Mouse (Mus musculus): ENCODE results near the gene Lsm11. TPM values are rescaled to one million over a fixed set of nuclear protein-coding genes. Genes with fewer than 3 reads are reported as not detected.

Gene Lsm11
- polyA plus RNA-seq, 1 experiment from 2014 or later = 8.3 TPM

GRCm38 (mm10) chr11:45943108-45943705 lies 1.5 kb downstream of the Lsm11 start:
- Histone ChIP-seq H3K4me3 (ENCODE audit: low read depth, low read length) (peak overlapping the region; percentile 92), H3K4me1 (replicated peaks; ENCODE audit: control insufficient read depth, insufficient read depth, low read length) (peaks cover 8% of the 10 kb centered on the region), H3K4me2 (peak overlapping the region; percentile 95), H3K27ac (ENCODE audit: low read depth, low read length) (no peak overlapping the region), H3K36me3 (ENCODE audit: control insufficient read depth, insufficient read depth, low read length) (peaks cover 4% of the 10 kb centered on the region), H3K27me3 (replicated peaks; ENCODE audit: control insufficient read depth, insufficient read depth, low read length) (no peaks in the 10 kb centered on the region), H3K9me3 (ENCODE audit: control insufficient read depth, low read length) (no peaks in the 10 kb centered on the region), H3K9ac (ENCODE audit: low read depth, low read length) (peak overlapping the region; percentile 92)
- ATAC-seq (replicated peaks; ENCODE audit: low FRiP score) (no peak), DNase-seq (ENCODE audit: low spot score) (no peak)
- WGBS = 78% methylated on average over 7 of the region's 7 CpGs

- Histone ChIP-seq H3K4me1 (replicated peaks; ENCODE audit: control insufficient read depth, insufficient read depth, low read length) (peaks cover 8% of the 10 kb centered on the region), H3K9me3 (ENCODE audit: control insufficient read depth, low read length) (no peaks in the 10 kb centered on the region), H3K27me3 (replicated peaks; ENCODE audit: control insufficient read depth, insufficient read depth, low read length) (no peaks in the 10 kb centered on the region), H3K9ac (ENCODE audit: low read depth, low read length) (no peak overlapping the region), H3K27ac (ENCODE audit: low read depth, low read length) (no peak overlapping the region), H3K4me2 (no peak overlapping the region), H3K4me3 (ENCODE audit: low read depth, low read length) (no peak overlapping the region), H3K36me3 (ENCODE audit: control insufficient read depth, insufficient read depth, low read length) (peaks cover 2% of the 10 kb centered on the region; the same call in 1 of the 2 replicates)
- DNase-seq (ENCODE audit: low spot score) = no peak
- 92% methylated on average over 7 of the region's 7 CpGs for WGBS
- ATAC-seq (replicated peaks; ENCODE audit: low FRiP score) = no peak
These were observed 2.5 kb downstream of the Lsm11 start for GRCm38 (mm10) chr11:45942281-45942680.

GRCm38 (mm10) chr11:45938917-45939316 lies 5.8 kb downstream of the Lsm11 start:
- ATAC-seq (replicated peaks; ENCODE audit: low FRiP score) (no peak), DNase-seq (ENCODE audit: low spot score) (no peak)
- Histone ChIP-seq H3K4me3 (ENCODE audit: low read depth, low read length) (no peak overlapping the region), H3K27me3 (replicated peaks; ENCODE audit: control insufficient read depth, insufficient read depth, low read length) (no peaks in the 10 kb centered on the region), H3K4me1 (replicated peaks; ENCODE audit: control insufficient read depth, insufficient read depth, low read length) (peaks cover 8% of the 10 kb centered on the region), H3K36me3 (ENCODE audit: control insufficient read depth, insufficient read depth, low read length) (no peaks in the 10 kb centered on the region), H3K9ac (ENCODE audit: low read depth, low read length) (no peak overlapping the region), H3K4me2 (no peak overlapping the region), H3K27ac (ENCODE audit: low read depth, low read length) (no peak overlapping the region), H3K9me3 (ENCODE audit: control insufficient read depth, low read length) (no peaks in the 10 kb centered on the region)
- 76% methylated on average over 8 of the region's 8 CpGs for WGBS

- Histone ChIP-seq H3K4me2 (no peak overlapping the region), H3K4me3 (ENCODE audit: low read depth, low read length) (no peak overlapping the region), H3K36me3 (ENCODE audit: control insufficient read depth, insufficient read depth, low read length) (peaks cover 3% of the 10 kb centered on the region; the same call in 1 of the 2 replicates), H3K27ac (ENCODE audit: low read depth, low read length) (no peak overlapping the region), H3K4me1 (replicated peaks; ENCODE audit: control insufficient read depth, insufficient read depth, low read length) (no peaks in the 10 kb centered on the region), H3K9me3 (ENCODE audit: control insufficient read depth, low read length) (no peaks in the 10 kb centered on the region), H3K9ac (ENCODE audit: low read depth, low read length) (no peak overlapping the region), H3K27me3 (replicated peaks; ENCODE audit: control insufficient read depth, insufficient read depth, low read length) (no peaks in the 10 kb centered on the region)
- WGBS = 93% methylated on average over 8 of the region's 8 CpGs
- DNase-seq (ENCODE audit: low spot score) (no peak), ATAC-seq (replicated peaks; ENCODE audit: low FRiP score) (no peak)
These were observed 7.3 kb downstream of the Lsm11 start for GRCm38 (mm10) chr11:45937478-45937877.

- Histone ChIP-seq H3K9ac (ENCODE audit: low read depth, low read length) (no peak overlapping the region), H3K4me2 (no peak overlapping the region), H3K4me3 (ENCODE audit: low read depth, low read length) (no peak overlapping the region), H3K36me3 (ENCODE audit: control insufficient read depth, insufficient read depth, low read length) (peaks cover 3% of the 10 kb centered on the region; the same call in 1 of the 2 replicates), H3K27ac (ENCODE audit: low read depth, low read length) (no peak overlapping the region), H3K4me1 (replicated peaks; ENCODE audit: control insufficient read depth, insufficient read depth, low read length) (no peaks in the 10 kb centered on the region), H3K9me3 (ENCODE audit: control insufficient read depth, low read length) (no peaks in the 10 kb centered on the region), H3K27me3 (replicated peaks; ENCODE audit: control insufficient read depth, insufficient read depth, low read length) (no peaks in the 10 kb centered on the region)
- WGBS = 91% methylated on average over 10 of the region's 10 CpGs
- no peak for ATAC-seq (replicated peaks; ENCODE audit: low FRiP score)
- DNase-seq (ENCODE audit: low spot score) = no peak
These were observed 12.0 kb downstream of the Lsm11 start for GRCm38 (mm10) chr11:45932771-45933170.

GRCm38 (mm10) chr11:45929541-45929940 lies 15.2 kb downstream of the Lsm11 start:
- H3K27ac ChIP-seq (ENCODE audit: low read depth, low read length) = no peak overlapping the region
- H3K4me1 ChIP-seq (replicated peaks; ENCODE audit: control insufficient read depth, insufficient read depth, low read length) = no peaks in the 10 kb centered on the region
- no peak overlapping the region for H3K9ac ChIP-seq (ENCODE audit: low read depth, low read length)
- no peaks in the 10 kb centered on the region for H3K9me3 ChIP-seq (ENCODE audit: control insufficient read depth, low read length)
- DNase-seq (ENCODE audit: low spot score) (no peak), ATAC-seq (replicated peaks; ENCODE audit: low FRiP score) (no peak)
- H3K4me3 ChIP-seq (ENCODE audit: low read depth, low read length) = no peak overlapping the region
- 82% methylated on average over 10 of the region's 10 CpGs for WGBS
- no peak overlapping the region for H3K4me2 ChIP-seq
- H3K36me3 ChIP-seq (ENCODE audit: control insufficient read depth, insufficient read depth, low read length) = peaks cover 3% of the 10 kb centered on the region; the same call in 1 of the 2 replicates
- no peaks in the 10 kb centered on the region for H3K27me3 ChIP-seq (replicated peaks; ENCODE audit: control insufficient read depth, insufficient read depth, low read length)

GRCm38 (mm10) chr11:45927456-45927855 lies 17.3 kb downstream of the Lsm11 start:
- no peaks in the 10 kb centered on the region for H3K27me3 ChIP-seq (replicated peaks; ENCODE audit: control insufficient read depth, insufficient read depth, low read length)
- no peak overlapping the region for H3K27ac ChIP-seq (ENCODE audit: low read depth, low read length)
- H3K9ac ChIP-seq (ENCODE audit: low read depth, low read length) = no peak overlapping the region
- WGBS = 64% methylated on average over 5 of the region's 5 CpGs
- no peaks in the 10 kb centered on the region for H3K4me1 ChIP-seq (replicated peaks; ENCODE audit: control insufficient read depth, insufficient read depth, low read length)
- H3K4me3 ChIP-seq (ENCODE audit: low read depth, low read length) = no peak overlapping the region
- no peaks in the 10 kb centered on the region for H3K9me3 ChIP-seq (ENCODE audit: control insufficient read depth, low read length)
- H3K36me3 ChIP-seq (ENCODE audit: control insufficient read depth, insufficient read depth, low read length) = no peaks in the 10 kb centered on the region
- no peak for ATAC-seq (replicated peaks; ENCODE audit: low FRiP score)
- no peak overlapping the region for H3K4me2 ChIP-seq
- no peak for DNase-seq (ENCODE audit: low spot score)

- WGBS = 0% methylated on average over 9 of the region's 9 CpGs
These were observed 18.1 kb downstream of the Lsm11 start for GRCm38 (mm10) chr11:45926640-45927082.

GRCm38 (mm10) chr11:45925436-45925835 lies 19.3 kb downstream of the Lsm11 start:
- 74% methylated on average over 6 of the region's 6 CpGs for WGBS
- no peak for DNase-seq (ENCODE audit: low spot score)
- no peak overlapping the region for H3K27ac ChIP-seq (ENCODE audit: low read depth, low read length)
- no peak overlapping the region for H3K4me2 ChIP-seq
- no peak overlapping the region for H3K4me3 ChIP-seq (ENCODE audit: low read depth, low read length)
- no peaks in the 10 kb centered on the region for H3K27me3 ChIP-seq (replicated peaks; ENCODE audit: control insufficient read depth, insufficient read depth, low read length)
- H3K9me3 ChIP-seq (ENCODE audit: control insufficient read depth, low read length) = no peaks in the 10 kb centered on the region
- no peaks in the 10 kb centered on the region for H3K36me3 ChIP-seq (ENCODE audit: control insufficient read depth, insufficient read depth, low read length)
- no peak for ATAC-seq (replicated peaks; ENCODE audit: low FRiP score)
- H3K4me1 ChIP-seq (replicated peaks; ENCODE audit: control insufficient read depth, insufficient read depth, low read length) = 0 out of 2 replicates have a peak, but pooled peaks cover 4% of the 10 kb centered on the region
- no peak overlapping the region for H3K9ac ChIP-seq (ENCODE audit: low read depth, low read length)

More at GRCm38 (mm10) chr11:45926640-45927082, 18.1 kb downstream of the Lsm11 start:
- no peaks in the 10 kb centered on the region for H3K36me3 ChIP-seq (ENCODE audit: control insufficient read depth, insufficient read depth, low read length)
- no peaks in the 10 kb centered on the region for H3K4me1 ChIP-seq (replicated peaks; ENCODE audit: control insufficient read depth, insufficient read depth, low read length)
- peak overlapping the region; percentile 75 for H3K4me2 ChIP-seq
- DNase-seq (ENCODE audit: low spot score) (peak; percentile 79), ATAC-seq (replicated peaks; ENCODE audit: low FRiP score) (peak; percentile 86)
- H3K27ac ChIP-seq (ENCODE audit: low read depth, low read length) = no peak overlapping the region
- no peaks in the 10 kb centered on the region for H3K9me3 ChIP-seq (ENCODE audit: control insufficient read depth, low read length)
- peak overlapping the region; percentile 51 for H3K4me3 ChIP-seq (ENCODE audit: low read depth, low read length)
- H3K9ac ChIP-seq (ENCODE audit: low read depth, low read length) = peak overlapping the region; percentile 59
- H3K27me3 ChIP-seq (replicated peaks; ENCODE audit: control insufficient read depth, insufficient read depth, low read length) = no peaks in the 10 kb centered on the region

Measured in liver, embryonic 11.5 days (tissue).